Mouse (Mus musculus): ENCODE measurements around the gene Gm20835.
"Not testable (repeated sequence)": the region's sequence is repeated elsewhere in the genome, so short reads cannot be mapped to it uniquely, and the experiment has no call there.

- TF ChIP-seq ZC3H11A (IDR thresholded peaks at IDR 0.05; ENCODE audit: low read depth, low read length); CTCF (IDR thresholded peaks at IDR 0.05 in 2 of 3, conservative IDR thresholded peaks at IDR 0.05 in 1 of 3; ENCODE audit: control insufficient read depth in 1 of 3, insufficient read depth in 1 of 3, low read depth in 2 of 3, low read length in 3 of 3, poor library complexity in 1 of 3, severe bottlenecking in 1 of 3); ZKSCAN1 (IDR thresholded peaks at IDR 0.05; ENCODE audit: low read depth, low read length); HCFC1 (IDR thresholded peaks at IDR 0.05; ENCODE audit: low read depth, low read length); MXI1 (IDR thresholded peaks at IDR 0.05; ENCODE audit: low read depth, low read length); ETS1 (IDR thresholded peaks at IDR 0.05; ENCODE audit: low read depth, low read length); GABPA (IDR thresholded peaks at IDR 0.05; ENCODE audit: low read depth, low read length); JUND (IDR thresholded peaks at IDR 0.05; ENCODE audit: low read depth, low read length); SIN3A (IDR thresholded peaks at IDR 0.05; ENCODE audit: low read length); POLR2AphosphoS2 (IDR thresholded peaks at IDR 0.05; ENCODE audit: low read length); SMC3 (IDR thresholded peaks at IDR 0.05; ENCODE audit: low read depth, low read length); TBP (IDR thresholded peaks at IDR 0.05; ENCODE audit: low read depth, low read length); MYC (IDR thresholded peaks at IDR 0.05; ENCODE audit: low read depth, low read length); CHD1 (IDR thresholded peaks at IDR 0.05; ENCODE audit: low read depth, low read length): not testable (repeated sequence)
Measured at GRCm38 (mm10) chrY:36735190-36735589, at the start of gene Gm20835.
